Mouse (Mus musculus) myocyte (in vitro differentiated cells): ENCODE results near the gene Alox15. TPM values are rescaled to one million over a fixed set of nuclear protein-coding genes. Genes with fewer than 3 reads are reported as not detected.

Experiments
- H3K27me3 ChIP-seq: one replicate; pipeline ENCODE4 v1.6.1; 2011; ENCODE audit not compliant: control insufficient read depth, insufficient read depth, insufficient read length
- H3K36me3 ChIP-seq: one replicate; pipeline ENCODE4 v1.6.1; 2011; ENCODE audit not compliant: control insufficient read depth, insufficient read depth
- H3K4me2 ChIP-seq: one replicate; pipeline ENCODE4 v1.6.1; 2011; ENCODE audit warnings: low read depth, control low read depth
- H3K4me3 ChIP-seq: one replicate; pipeline ENCODE4 v1.5.1; 2011; ENCODE audit warnings: mild to moderate bottlenecking, control low read depth, moderate library complexity
- H3K79me2 ChIP-seq: one replicate; pipeline ENCODE4 v1.6.1; 2011; ENCODE audit not compliant: control insufficient read depth, insufficient read depth
- H3ac ChIP-seq: one replicate; pipeline ENCODE4 v1.6.1; 2011; ENCODE audit not compliant: control insufficient read depth, insufficient read length
- CEBPB ChIP-seq: IDR thresholded peaks from 2 replicates; pipeline ENCODE4 v1.6.1; 2011; ENCODE audit warnings: mild to moderate bottlenecking, moderate library complexity; ENCODE audit not compliant: poor library complexity, insufficient read depth, severe bottlenecking
- E2F4 ChIP-seq: IDR thresholded peaks from one replicate; pipeline ENCODE4 v1.6.1; 2011; ENCODE audit warnings: mild to moderate bottlenecking, control low read depth, moderate library complexity; ENCODE audit not compliant: insufficient read depth
- MAX ChIP-seq: IDR thresholded peaks from one replicate; pipeline ENCODE4 v1.6.1; 2011; ENCODE audit warnings: low read depth, mild to moderate bottlenecking, control low read depth
- MYOD1 ChIP-seq, 3 experiments: IDR thresholded peaks; one replicate each; pipeline ENCODE4 v1.6.1; 2011; ENCODE audit warnings: control low read depth in 2 of 3, low read depth in 2 of 3, mild to moderate bottlenecking in 2 of 3, moderate library complexity in 1 of 3; ENCODE audit not compliant: insufficient read length in 2 of 3, control insufficient read depth in 1 of 3
- MYOG ChIP-seq, 3 experiments: IDR thresholded peaks; one replicate each; pipeline ENCODE4 v1.6.1; 2011; ENCODE audit warnings: control low read depth in 2 of 3, low read depth in 2 of 3, mild to moderate bottlenecking in 2 of 3; ENCODE audit not compliant: insufficient read length in 2 of 3, control insufficient read depth in 1 of 3, insufficient read depth in 1 of 3
- POLR2A ChIP-seq: IDR thresholded peaks from one replicate; pipeline ENCODE4 v1.6.1; 2011; ENCODE audit warnings: low read depth, mild to moderate bottlenecking, control low read depth, moderate library complexity; ENCODE audit not compliant: insufficient read length
- POLR2AphosphoS2 ChIP-seq: IDR thresholded peaks from one replicate; pipeline ENCODE4 v1.6.1; 2011; ENCODE audit warnings: low read depth, control low read depth; ENCODE audit not compliant: insufficient read length
- REST ChIP-seq: IDR thresholded peaks from one replicate; pipeline ENCODE4 v1.6.1; 2011; ENCODE audit warnings: mild to moderate bottlenecking, control low read depth, moderate library complexity; ENCODE audit not compliant: insufficient read depth, insufficient read length
- SRF ChIP-seq: IDR thresholded peaks from one replicate; pipeline ENCODE4 v1.6.1; 2011; ENCODE audit warnings: low read depth; ENCODE audit not compliant: control insufficient read depth, insufficient read length
- TCF12 ChIP-seq: IDR thresholded peaks from one replicate; pipeline ENCODE4 v1.6.1; 2011; ENCODE audit warnings: mild to moderate bottlenecking, control low read depth; ENCODE audit not compliant: poor library complexity, insufficient read depth, severe bottlenecking
- TCF3 ChIP-seq: IDR thresholded peaks from one replicate; pipeline ENCODE4 v1.6.1; 2011; ENCODE audit warnings: low read depth, control low read depth; ENCODE audit not compliant: insufficient read length
- USF1 ChIP-seq: IDR thresholded peaks from one replicate; pipeline ENCODE4 v1.6.1; 2011; ENCODE audit warnings: low read depth, mild to moderate bottlenecking, control low read depth, moderate library complexity
- polyA plus RNA-seq: library from polyadenylated mRNA; unstranded; fragments of >200 nt; fragmentation: generic; extraction: Trizol; gene quantifications from one replicate; pipeline ENCODE4 v1.2.1, GENCODE M21; 2012; ENCODE audit warnings: missing spikeins

The Alox15 gene
- polyA plus RNA-seq, 1 experiment, result not detected

GRCm38 (mm10) chr11:70297836-70298454 lies 53.9 kb downstream of the Alox15 start:
- Histone ChIP-seq H3K4me3 (no peak overlapping the region), H3K79me2 (no peaks in the 10 kb centered on the region), H3ac (no peak overlapping the region), H3K4me2 (no peak overlapping the region), H3K27me3 (peaks cover 4% of the 10 kb centered on the region), H3K36me3 (no peaks in the 10 kb centered on the region)
- no peak for TF ChIP-seq POLR2A
- TF ChIP-seq REST, result no peak
- no peak for TF ChIP-seq TCF12
- no peak for TF ChIP-seq TCF3
- no peak for TF ChIP-seq CEBPB
- no peak for TF ChIP-seq MYOG (IDR thresholded peaks at IDR 0.05; ENCODE audit: control insufficient read depth in 1 of 3, insufficient read depth in 1 of 3, insufficient read length in 2 of 3, low read depth in 2 of 3)
- no peak for TF ChIP-seq SRF
- no peak for TF ChIP-seq E2F4
- TF ChIP-seq MYOD1 (IDR thresholded peaks at IDR 0.05; ENCODE audit: control insufficient read depth in 1 of 3, insufficient read length in 2 of 3, low read depth in 2 of 3), result no peak
- TF ChIP-seq MAX, result no peak
- TF ChIP-seq USF1, result no peak
- TF ChIP-seq POLR2AphosphoS2, result no peak

GRCm38 (mm10) chr11:70297405-70297804 lies 54.4 kb downstream of the Alox15 start:
- Histone ChIP-seq H3K4me3 (no peak overlapping the region), H3ac (no peak overlapping the region), H3K79me2 (no peaks in the 10 kb centered on the region), H3K4me2 (no peak overlapping the region), H3K27me3 (peaks cover 4% of the 10 kb centered on the region), H3K36me3 (no peaks in the 10 kb centered on the region)
- TF ChIP-seq POLR2A (no peak), MYOG (IDR thresholded peaks at IDR 0.05; ENCODE audit: control insufficient read depth in 1 of 3, insufficient read depth in 1 of 3, insufficient read length in 2 of 3, low read depth in 2 of 3) (no peak)

Other genes starting within 250 kb of the Alox15 start
- gene Mgl2, start 221.7 kb downstream of the Alox15 start, polyA plus RNA-seq, result 1.2 TPM
- gene Clec10a, start 195.8 kb downstream of the Alox15 start, polyA plus RNA-seq, result 0.13 TPM
- 17.4 TPM for gene Slc16a11, start 139.3 kb downstream of the Alox15 start, polyA plus RNA-seq
- gene Slc16a13, start 131.0 kb downstream of the Alox15 start, polyA plus RNA-seq, result 4.8 TPM
- 2.8 TPM for gene Bcl6b, start 122.2 kb downstream of the Alox15 start, polyA plus RNA-seq
- gene 0610010K14Rik, start 114.1 kb downstream of the Alox15 start, polyA plus RNA-seq, result 75.5 TPM
- gene Gm21988, start 112.2 kb downstream of the Alox15 start, polyA plus RNA-seq, result 9.2 TPM
- 339 TPM for gene Rnasek, start 112.2 kb downstream of the Alox15 start, polyA plus RNA-seq
- 0.25 TPM for gene Alox12, start 96.7 kb downstream of the Alox15 start, polyA plus RNA-seq
- gene Alox12e, start 29.4 kb downstream of the Alox15 start, polyA plus RNA-seq, result not detected
- 26.5 TPM for gene Pelp1, start 58.0 kb upstream of the Alox15 start, polyA plus RNA-seq
- gene Arrb2, start 80.6 kb upstream of the Alox15 start, polyA plus RNA-seq, result 20.1 TPM
- 29.6 TPM for gene Med11, start 99.9 kb upstream of the Alox15 start, polyA plus RNA-seq
- not detected for gene Zmynd15, start 107.4 kb upstream of the Alox15 start, polyA plus RNA-seq
- gene Cxcl16, start 108.0 kb upstream of the Alox15 start, polyA plus RNA-seq, result 0.08 TPM
- gene Tm4sf5, start 153.2 kb upstream of the Alox15 start, polyA plus RNA-seq, result not detected
- not detected for gene Vmo1, start 162.6 kb upstream of the Alox15 start, polyA plus RNA-seq
- gene Gltpd2, start 167.2 kb upstream of the Alox15 start, polyA plus RNA-seq, result not detected
- gene Psmb6, start 173.3 kb upstream of the Alox15 start, polyA plus RNA-seq, result 575 TPM
- gene Gm40193, start 180.9 kb upstream of the Alox15 start, polyA plus RNA-seq, result not detected
- gene Pld2, start 188.0 kb upstream of the Alox15 start, polyA plus RNA-seq, result 10.2 TPM
- 34.4 TPM for gene Mink1, start 210.8 kb upstream of the Alox15 start, polyA plus RNA-seq